Mouse (Mus musculus): ENCODE results near the gene Yju2.

Yju2 gene

GRCm38 (mm10) chr17:56007444-56008355, 48.8 kb downstream of the Yju2 start:
- no peak for DNase-seq (ENCODE audit: low spot score)

GRCm38 (mm10) chr17:56008356-56009087, 49.6 kb downstream of the Yju2 start:
- DNase-seq (ENCODE audit: low spot score) = peak; percentile 93

- peak; percentile 88 for DNase-seq (ENCODE audit: low spot score)
Observed at GRCm38 (mm10) chr17:56009088-56009961, 50.4 kb downstream of the Yju2 start.

GRCm38 (mm10) chr17:56009962-56010240, 51.0 kb downstream of the Yju2 start:
- no peak for DNase-seq (ENCODE audit: low spot score)

GRCm38 (mm10) chr17:56010255-56010654, 51.4 kb downstream of the Yju2 start:
- no peak for DNase-seq (ENCODE audit: low spot score)

GRCm38 (mm10) chr17:56010681-56011080, 51.8 kb downstream of the Yju2 start:
- no peak for DNase-seq (ENCODE audit: low spot score)

- DNase-seq (ENCODE audit: low spot score) = no peak
Observed at GRCm38 (mm10) chr17:56011441-56011840, 52.5 kb downstream of the Yju2 start.

GRCm38 (mm10) chr17:56015293-56015692, 56.4 kb downstream of the Yju2 start:
- no peak for DNase-seq (ENCODE audit: low spot score)

GRCm38 (mm10) chr17:56016382-56016781, 57.5 kb downstream of the Yju2 start:
- no peak for DNase-seq (ENCODE audit: low spot score)

GRCm38 (mm10) chr17:56016793-56017785, 58.2 kb downstream of the Yju2 start:
- no peak for DNase-seq (ENCODE audit: low spot score)

- no peak for DNase-seq (ENCODE audit: low spot score)
Observed at GRCm38 (mm10) chr17:56017848-56018247, 58.9 kb downstream of the Yju2 start.
